Mouse (Mus musculus) natural killer cell, adult 2 months (primary cell): ENCODE data around the gene Plb1.

Source experiments
- DNase-seq, 2 experiments: peaks; one replicate each; pipeline ENCODE4 v3.0.0; 2022; ENCODE audit warnings: low spot score in 2 of 2

Gene Plb1

GRCm38 (mm10) chr5:32392281-32392680 is 159.8 kb downstream of the Plb1 start:
- DNase-seq: no peak

- DNase-seq: no peak
Measured at GRCm38 (mm10) chr5:32394586-32394985, 162.1 kb downstream of the Plb1 start.

- no peak for DNase-seq
Measured at GRCm38 (mm10) chr5:32395101-32395892, 162.8 kb downstream of the Plb1 start.

GRCm38 (mm10) chr5:32397719-32398118 is 165.2 kb downstream of the Plb1 start:
- DNase-seq: no peak

GRCm38 (mm10) chr5:32400926-32401325 is 168.4 kb downstream of the Plb1 start:
- DNase-seq: no peak

- peak in 1 of 2 experiments; percentile 3 for DNase-seq
Measured at GRCm38 (mm10) chr5:32403082-32403953, 170.8 kb downstream of the Plb1 start.

GRCm38 (mm10) chr5:32405199-32405855 is 172.8 kb downstream of the Plb1 start:
- DNase-seq: no peak

- no peak for DNase-seq
Measured at GRCm38 (mm10) chr5:32408771-32409170, 176.3 kb downstream of the Plb1 start.

GRCm38 (mm10) chr5:32409747-32410146 is 177.2 kb downstream of the Plb1 start:
- DNase-seq: no peak

- DNase-seq: no peak
Measured at GRCm38 (mm10) chr5:32410954-32411688, 178.6 kb downstream of the Plb1 start.

GRCm38 (mm10) chr5:32412186-32412950 is 179.9 kb downstream of the Plb1 start:
- peak in 1 of 2 experiments; percentile 15 for DNase-seq

GRCm38 (mm10) chr5:32413083-32413482 is 180.6 kb downstream of the Plb1 start:
- no peak for DNase-seq

GRCm38 (mm10) chr5:32413569-32413968 is 181.1 kb downstream of the Plb1 start:
- no peak for DNase-seq

- DNase-seq: no peak
Measured at GRCm38 (mm10) chr5:32414461-32414985, 182.0 kb downstream of the Plb1 start.

GRCm38 (mm10) chr5:32415554-32415953 is 183.0 kb downstream of the Plb1 start:
- DNase-seq: no peak
